Mouse (Mus musculus) ovary, postnatal 36 days (tissue): ENCODE results near the gene Fancc.
"Not testable (repeated sequence)": the region's sequence is repeated elsewhere in the genome, so short reads cannot be mapped to it uniquely, and the experiment has no call there.

ENCODE experiments used
- DNase-seq: peaks from one replicate; pipeline ENCODE4 v3.0.0; 2022; ENCODE audit warnings: low spot score, mixed read lengths

The Fancc gene

GRCm38 (mm10) chr13:63315777-63316176 is 181.3 kb downstream of the Fancc start:
- DNase-seq = no peak

GRCm38 (mm10) chr13:63315111-63315510 is 182.0 kb downstream of the Fancc start:
- not testable (repeated sequence) for DNase-seq

- no peak for DNase-seq
Observed at GRCm38 (mm10) chr13:63314608-63314920, 182.5 kb downstream of the Fancc start.

GRCm38 (mm10) chr13:63313748-63314607 is 183.1 kb downstream of the Fancc start:
- DNase-seq = no peak

- DNase-seq = peak; percentile 9
Observed at GRCm38 (mm10) chr13:63313247-63313646, 183.8 kb downstream of the Fancc start.

- peak; percentile 3 for DNase-seq
Observed at GRCm38 (mm10) chr13:63311156-63311555, 185.9 kb downstream of the Fancc start.

GRCm38 (mm10) chr13:63309563-63309962 is 187.5 kb downstream of the Fancc start:
- DNase-seq = no peak

- peak; percentile 3 for DNase-seq
Observed at GRCm38 (mm10) chr13:63306768-63307167, 190.3 kb downstream of the Fancc start.

- peak; percentile 32 for DNase-seq
Observed at GRCm38 (mm10) chr13:63305160-63306011, 191.7 kb downstream of the Fancc start.

- no peak for DNase-seq
Observed at GRCm38 (mm10) chr13:63304799-63305159, 192.3 kb downstream of the Fancc start.

GRCm38 (mm10) chr13:63304124-63304792 is 192.8 kb downstream of the Fancc start:
- DNase-seq = peak; percentile 6

- DNase-seq = peak; percentile 2
Observed at GRCm38 (mm10) chr13:63302381-63302780, 194.7 kb downstream of the Fancc start.

GRCm38 (mm10) chr13:63301764-63302209 is 195.3 kb downstream of the Fancc start:
- DNase-seq = peak; percentile 2

- DNase-seq = peak; percentile 7
Observed at GRCm38 (mm10) chr13:63300929-63301328, 196.1 kb downstream of the Fancc start.

- DNase-seq = no peak
Observed at GRCm38 (mm10) chr13:63298931-63299330, 198.1 kb downstream of the Fancc start.

GRCm38 (mm10) chr13:63297933-63298332 is 199.1 kb downstream of the Fancc start:
- no peak for DNase-seq

GRCm38 (mm10) chr13:63297003-63297402 is 200.1 kb downstream of the Fancc start:
- no peak for DNase-seq

GRCm38 (mm10) chr13:63296300-63296699 is 200.8 kb downstream of the Fancc start:
- DNase-seq = peak; percentile 14

GRCm38 (mm10) chr13:63294359-63295193 is 202.5 kb downstream of the Fancc start:
- peak; percentile 27 for DNase-seq

- DNase-seq = peak; percentile 2
Observed at GRCm38 (mm10) chr13:63293647-63294046, 203.4 kb downstream of the Fancc start.

GRCm38 (mm10) chr13:63291016-63291415 is 206.1 kb downstream of the Fancc start:
- DNase-seq = no peak
